Mouse (Mus musculus) lung, postnatal 0 days (tissue): ENCODE results near the gene Hspbap1.

Experiments used
- CTCF ChIP-seq: IDR thresholded peaks from 2 replicates; pipeline ENCODE4 v1.5.1; 2016; ENCODE audit warnings: antibody characterized with exemption, mild to moderate bottlenecking
- EP300 ChIP-seq: IDR thresholded peaks from 2 replicates; pipeline ENCODE4 v1.6.1; 2016; ENCODE audit warnings: antibody characterized with exemption, mild to moderate bottlenecking, control low read depth

- no peak for TF ChIP-seq CTCF
- TF ChIP-seq EP300: no peak
These were observed 43.6 kb upstream of the Hspbap1 start for GRCm38 (mm10) chr16:35726601-35727000.
